ENCODE assay signal across 9 mouse cellular contexts in genomic region chr1:180483399-180484291, GRCm38 (mm10). TPM values are rescaled to one million over a fixed set of nuclear protein-coding genes. Genes with fewer than 3 reads are reported as not detected.
DNase-seq lines count a peak whose midpoint lies in the region; ATAC-seq and TF ChIP-seq lines count a peak whose summit lies in the region.
"Had no signal": no experiment of that assay in that cellular context is flagged by ENCODE, and none has a peak within 500 bp of the region (broad histone marks: within the 10 kb centered on the region; RNA-seq: fewer than 3 reads in every experiment).

Stum (minus strand) TSS chr1:180483504.

- no peaks in the 10 kb centered on the region for H3K9me3 ChIP-seq in heart, embryonic 14.5 days (ENCODE audit: control insufficient read depth, low read length)
- no peaks in the 10 kb centered on the region for H3K9me3 ChIP-seq in liver, embryonic 12.5 days (replicated peaks)
- H3K9me3 ChIP-seq in stomach, postnatal 0 days (ENCODE audit: control insufficient read depth, low read length): no peaks in the 10 kb centered on the region

- no peak within 1 kb of the TSS; the same call in 1 of the 2 replicates for H3K9ac ChIP-seq in heart, embryonic 14.5 days (ENCODE audit: low read length)
- no peak within 1 kb of the TSS for H3K9ac ChIP-seq in liver, embryonic 12.5 days
- H3K9ac ChIP-seq in stomach, postnatal 0 days (ENCODE audit: low read length): peak within 1 kb of the TSS; percentile 53

- H3K27me3 ChIP-seq in heart, embryonic 14.5 days (ENCODE audit: control insufficient read depth, insufficient read depth, low read length): peaks cover 82% of the 10 kb centered on the region
- peaks cover 79% of the 10 kb centered on the region for H3K27me3 ChIP-seq in liver, embryonic 12.5 days (replicated peaks)
- H3K27me3 ChIP-seq in stomach, postnatal 0 days (ENCODE audit: control insufficient read depth, insufficient read depth, low read length): 0 out of 2 replicates have a peak, but pooled peaks cover 4% of the 10 kb centered on the region

- peak; percentile 93 for TF ChIP-seq CTCF in stomach, postnatal 0 days (IDR thresholded peaks at IDR 0.05; ENCODE audit: low read depth)

- peaks cover 14 to 24% of the 10 kb centered on the region in 2 experiments for H3K4me1 ChIP-seq in heart, embryonic 14.5 days (ENCODE audit: control insufficient read depth in 2 of 2, insufficient read depth in 2 of 2, low read length in 2 of 2)
- H3K4me1 ChIP-seq in liver, embryonic 12.5 days: peaks cover 12% of the 10 kb centered on the region; the same call in 1 of the 2 replicates
- peaks cover 3% of the 10 kb centered on the region; the same call in 1 of the 2 replicates for H3K4me1 ChIP-seq in stomach, postnatal 0 days (replicated peaks; ENCODE audit: control insufficient read depth, insufficient read depth)

- no peaks in the 10 kb centered on the region for H3K36me3 ChIP-seq in heart, embryonic 14.5 days (ENCODE audit: control insufficient read depth, insufficient read depth, low read length)
- H3K36me3 ChIP-seq in liver, embryonic 12.5 days: no peaks in the 10 kb centered on the region
- no peaks in the 10 kb centered on the region for H3K36me3 ChIP-seq in stomach, postnatal 0 days (ENCODE audit: control insufficient read depth, insufficient read depth, low read length)

- peak; percentile 90 for DNase-seq in CD4-positive, CD25-positive, alpha-beta regulatory T cell, adult 2 months (ENCODE audit: low read depth, low spot score)
- DNase-seq in brain, adult 2 months (ENCODE audit: low read depth, low spot score): peak; percentile 88
- peak; percentile 88 for DNase-seq in kidney, postnatal 10 days
- DNase-seq in neural tube, embryonic 10.5 days (ENCODE audit: extremely low spot score, low spot score): peak; percentile 77
- peak; percentile 82 for DNase-seq in stomach, postnatal 0 days (ENCODE audit: low spot score)

- H3K27ac ChIP-seq in heart, embryonic 14.5 days (replicated peaks in 1 of 2; ENCODE audit: control insufficient read depth in 1 of 2, insufficient read depth in 1 of 2, low read depth in 2 of 2, low read length in 2 of 2): no peak within 1 kb of the TSS
- H3K27ac ChIP-seq in liver, embryonic 12.5 days: no peak within 1 kb of the TSS
- peak within 1 kb of the TSS; percentile 45; the same call in 1 of the 2 replicates for H3K27ac ChIP-seq in stomach, postnatal 0 days (replicated peaks)

- TF ChIP-seq EP300 in stomach, postnatal 0 days (optimal IDR thresholded peaks at IDR 0.05): no peak

- H3K4me3 ChIP-seq in heart, embryonic 14.5 days (ENCODE audit: control insufficient read depth in 1 of 2, insufficient read depth in 1 of 2, low read depth in 1 of 2, low read length in 2 of 2): peak within 1 kb of the TSS; percentile 32 to 38
- H3K4me3 ChIP-seq in liver, embryonic 12.5 days: peak within 1 kb of the TSS; percentile 36
- H3K4me3 ChIP-seq in stomach, postnatal 0 days (ENCODE audit: low read depth, low read length): peak within 1 kb of the TSS; percentile 43
- H3K4me3 ChIP-seq: erythroblast, embryonic 14.5 days had no signal

- 0 out of 2 replicates have a peak, but pooled peaks have one; percentile 39 for ATAC-seq in erythroblast, adult 5-6 weeks (replicated peaks; ENCODE audit: low FRiP score, poor library complexity, severe bottlenecking)
- no peak for ATAC-seq in heart, embryonic 14.5 days (ENCODE audit: insufficient number of reproducible peaks, insufficient read depth, low FRiP score, low read depth)
- ATAC-seq in liver, embryonic 12.5 days: no peak
- ATAC-seq in stomach, postnatal 0 days (ENCODE audit: low FRiP score, low TSS enrichment): peak; percentile 69; the same call in 1 of the 2 replicates

- 4% methylated on average over 40 of the region's 40 CpGs for WGBS in heart, embryonic 14.5 days
- WGBS in liver, embryonic 12.5 days (ENCODE audit: insufficient replicate concordance): 7% methylated on average over 36 of the region's 40 CpGs
- WGBS in stomach, postnatal 0 days: 4% methylated on average over 32 of the region's 40 CpGs

- H3K4me2 ChIP-seq in heart, embryonic 14.5 days (ENCODE audit: low read length): peak within 1 kb of the TSS; percentile 65
- H3K4me2 ChIP-seq in liver, embryonic 12.5 days: peak within 1 kb of the TSS; percentile 61
- peak within 1 kb of the TSS; percentile 67 for H3K4me2 ChIP-seq in stomach, postnatal 0 days (replicated peaks; ENCODE audit: low read depth)

RNA-seq across cellular contexts. Expression of gene Stum, which starts in this region (rescaled TPM):
- total RNA-seq in erythroblast, adult 5-6 weeks (2015; ENCODE audit: low replicate concordance): not detected in 2 replicates
- not detected in 2 replicates for total RNA-seq in erythroblast, adult 5-6 weeks (2017; ENCODE audit: low replicate concordance)
- polyA plus RNA-seq in heart, embryonic 14.5 days (2014; fragmentation: Nextera tagmentation; extraction: Ambion mirVana): 0.45 and 0.97 TPM in 2 replicates
- 0.07 and 0.28 TPM in 2 replicates for polyA plus RNA-seq in liver, embryonic 12.5 days (2016; fragmentation: Nextera tagmentation; extraction: Ambion mirVana)
- polyA plus RNA-seq in stomach, postnatal 0 days (2015; fragmentation: Nextera tagmentation; extraction: Ambion mirVana): 3.5 and 4.3 TPM in 2 replicates
- polyA plus RNA-seq: erythroblast, embryonic 14.5 days had no signal

Comparison
In these comparisons a context has a peak if more than half of its experiments do, and no peak if none do; other contexts are left out.
1. Peak in ATAC-seq in erythroblast, adult 5-6 weeks; RNA of the gene not detected or under 1 TPM.